Mouse (Mus musculus) heart, embryonic 12.5 days (tissue): ENCODE results near the gene Map3k14. TPM values are rescaled to one million over a fixed set of nuclear protein-coding genes. Genes with fewer than 3 reads are reported as not detected.
"Not testable (repeated sequence)": the region's sequence is repeated elsewhere in the genome, so short reads cannot be mapped to it uniquely, and the experiment has no call there.

ENCODE experiments used
- ATAC-seq: fragments of 200-750 bp; cut with Nextera tagmentation; 2 replicates; pipeline ENCODE4 v1.8.0; 2017; ENCODE audit warnings: moderate TSS enrichment, moderate library complexity; ENCODE audit not compliant: insufficient number of reproducible peaks, low FRiP score
- H3K27ac ChIP-seq: fragments of 300-500 bp; sonication (generic); 2 replicates; pipeline ENCODE4 v1.5.1; 2016; ENCODE audit warnings: mild to moderate bottlenecking, moderate library complexity; ENCODE audit not compliant: poor library complexity, severe bottlenecking
- H3K27me3 ChIP-seq: fragments of 300-500 bp; sonication (generic); replicated peaks from 2 replicates; pipeline ENCODE4 v1.6.1; 2016; ENCODE audit warnings: mild to moderate bottlenecking, moderate library complexity
- H3K36me3 ChIP-seq: fragments of 300-500 bp; sonication (generic); 2 replicates; pipeline ENCODE4 v1.6.1; 2016; ENCODE audit warnings: mild to moderate bottlenecking, moderate library complexity
- H3K4me1 ChIP-seq: fragments of 300-500 bp; sonication (generic); replicated peaks from 2 replicates; pipeline ENCODE4 v1.6.1; 2016; ENCODE audit warnings: mild to moderate bottlenecking
- H3K4me2 ChIP-seq: fragments of 300-500 bp; sonication (generic); 2 replicates; pipeline ENCODE4 v1.6.1; 2016; ENCODE audit warnings: mild to moderate bottlenecking, moderate library complexity
- H3K4me3 ChIP-seq: fragments of 300-500 bp; sonication (generic); 2 replicates; pipeline ENCODE4 v1.5.1; 2016; ENCODE audit warnings: mild to moderate bottlenecking
- H3K9ac ChIP-seq: fragments of 300-500 bp; sonication (generic); 2 replicates; pipeline ENCODE4 v1.6.1; 2016; ENCODE audit warnings: mild to moderate bottlenecking, moderate library complexity
- H3K9me3 ChIP-seq: fragments of 300-500 bp; sonication (generic); replicated peaks from 2 replicates; pipeline ENCODE4 v1.6.1; 2016; ENCODE audit warnings: mild to moderate bottlenecking, moderate library complexity
- WGBS: fragments of 180-500 bp; shearing (Covaris S2); methylation state at CpG from one replicate; pipeline ENCODE4 v1.1.7; 2016; 5-methylcytosine and 5-hydroxymethylcytosine counted together
- polyA plus RNA-seq: library from polyadenylated mRNA; unstranded; fragments of >200 nt; fragmentation: Nextera tagmentation; extraction: Ambion mirVana; gene quantifications from 2 replicates; pipeline ENCODE4 v1.2.1, GENCODE M21; 2016

The Map3k14 gene
- polyA plus RNA-seq, 1 experiment from 2014 or later: 2.0 TPM

DNA sequence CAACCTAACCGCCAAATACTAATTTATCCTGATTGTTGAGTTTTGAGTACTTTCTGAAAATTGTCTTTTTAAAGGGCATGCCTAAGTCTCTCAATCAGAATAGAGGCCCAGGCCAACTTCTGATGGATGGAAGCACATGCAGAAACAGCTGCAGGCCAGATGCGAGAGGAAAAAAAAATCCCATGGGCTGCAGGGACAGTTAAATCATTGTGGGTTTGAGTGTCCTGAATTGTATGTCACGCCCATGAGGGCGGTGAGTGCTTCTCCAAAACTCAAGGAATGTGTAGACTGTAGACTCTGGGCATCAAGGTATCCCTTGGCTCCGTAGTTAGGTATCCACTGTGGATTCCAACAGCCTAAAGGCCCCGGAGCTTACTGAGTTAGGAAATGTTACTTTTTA, 26.8 kb upstream of the Map3k14 start:
- H3K4me1 ChIP-seq: peaks cover 13% of the 10 kb centered on the region
- no peak overlapping the region for H3K4me2 ChIP-seq
- no peak overlapping the region for H3K27ac ChIP-seq
- H3K9ac ChIP-seq: no peak overlapping the region
- no peak for ATAC-seq
- no peaks in the 10 kb centered on the region for H3K9me3 ChIP-seq
- H3K36me3 ChIP-seq: no peaks in the 10 kb centered on the region
- no peaks in the 10 kb centered on the region for H3K27me3 ChIP-seq
- H3K4me3 ChIP-seq: no peak overlapping the region
- 82% methylated on average over 6 of the region's 6 CpGs for WGBS

DNA sequence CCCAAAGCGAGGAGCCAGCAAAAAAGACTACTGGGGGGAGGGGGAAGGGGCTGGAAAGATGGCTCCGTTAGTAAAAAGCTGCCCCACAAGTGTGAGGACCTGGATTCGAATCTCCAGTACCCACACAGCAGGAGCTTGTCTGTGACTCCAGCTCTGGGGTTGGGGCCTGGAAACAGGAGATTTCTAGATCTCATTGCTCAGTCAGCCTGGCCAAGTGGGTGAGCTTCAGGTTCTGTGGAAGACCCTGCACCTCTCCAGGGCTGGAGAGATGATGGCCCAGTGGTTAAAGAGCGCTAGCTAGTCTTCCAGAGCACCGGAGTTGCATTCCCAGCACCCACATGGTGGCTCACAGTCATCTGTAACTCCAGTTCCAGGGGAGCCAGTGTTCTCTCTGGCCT, 25.6 kb upstream of the Map3k14 start:
- ATAC-seq: no peak
- Histone ChIP-seq H3K27me3 (no peaks in the 10 kb centered on the region), H3K4me1 (peaks cover 13% of the 10 kb centered on the region), H3K27ac (no peak overlapping the region), H3K9ac (no peak overlapping the region), H3K9me3 (no peaks in the 10 kb centered on the region), H3K4me2 (no peak overlapping the region), H3K36me3 (no peaks in the 10 kb centered on the region), H3K4me3 (no peak overlapping the region)
- WGBS: 73% methylated on average over 5 of the region's 5 CpGs

DNA sequence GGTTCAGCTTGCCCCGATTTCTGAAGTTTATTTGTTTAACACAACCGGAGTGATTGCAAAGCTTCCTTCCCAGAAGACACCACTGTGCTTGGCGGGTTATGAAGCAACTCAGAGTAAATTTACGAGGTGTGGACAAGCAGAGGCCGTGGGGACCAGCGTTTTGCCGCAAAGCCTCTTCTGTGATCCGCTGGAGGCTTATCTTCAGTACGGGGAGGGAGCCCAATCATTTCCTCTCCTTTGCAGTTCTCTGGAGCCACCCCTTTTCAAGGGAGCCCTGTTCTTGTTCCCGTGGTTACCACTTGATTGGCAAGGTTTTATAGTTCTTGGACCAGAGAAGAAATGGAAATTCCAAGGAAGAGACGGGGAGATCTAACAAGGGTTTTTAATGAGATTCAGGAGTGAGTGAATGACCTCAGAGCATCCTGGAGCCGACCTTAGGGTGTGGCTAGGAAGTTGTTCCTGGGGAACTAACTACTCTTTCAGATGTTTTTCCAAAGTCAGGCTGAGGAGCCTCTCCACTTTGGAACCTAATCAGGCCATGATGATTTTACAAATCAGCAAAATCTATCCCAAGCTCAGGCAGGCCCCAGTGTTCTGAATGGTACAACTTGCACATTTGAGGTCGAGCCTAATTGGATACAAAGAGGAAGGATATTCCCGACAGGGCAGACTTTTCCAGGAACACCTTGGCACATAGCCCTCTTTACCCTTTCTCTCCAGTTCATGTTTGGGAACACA, 25.0 kb upstream of the Map3k14 start:
- Histone ChIP-seq H3K9me3 (no peaks in the 10 kb centered on the region), H3K4me3 (no peak overlapping the region), H3K9ac (no peak overlapping the region), H3K4me1 (peaks cover 13% of the 10 kb centered on the region), H3K27ac (0 out of 2 replicates have a peak overlapping the region, but pooled peaks have one; percentile 17), H3K4me2 (no peak overlapping the region), H3K27me3 (no peaks in the 10 kb centered on the region), H3K36me3 (no peaks in the 10 kb centered on the region)
- 14% methylated on average over 14 of the region's 14 CpGs for WGBS
- ATAC-seq: no peak

- not testable (repeated sequence) for ATAC-seq, H3K9ac ChIP-seq, H3K4me3 ChIP-seq, H3K27ac ChIP-seq, H3K27me3 ChIP-seq, H3K36me3 ChIP-seq, H3K9me3 ChIP-seq, H3K4me2 ChIP-seq
- peaks cover 21% of the 10 kb centered on the region for H3K4me1 ChIP-seq
- WGBS: 78% methylated on average over 7 of the region's 7 CpGs
These were observed 23.6 kb upstream of the Map3k14 start for GRCm38 (mm10) chr11:103290841-103291240.

- H3K27me3 ChIP-seq: no peaks in the 10 kb centered on the region
- peaks cover 27% of the 10 kb centered on the region for H3K4me1 ChIP-seq
- no peak overlapping the region for H3K4me2 ChIP-seq
- no peaks in the 10 kb centered on the region for H3K9me3 ChIP-seq
- no peak overlapping the region for H3K9ac ChIP-seq
- WGBS: 56% methylated on average over 16 of the region's 16 CpGs
- no peaks in the 10 kb centered on the region for H3K36me3 ChIP-seq
- H3K4me3 ChIP-seq: no peak overlapping the region
- no peak overlapping the region for H3K27ac ChIP-seq
- ATAC-seq: no peak
These were observed 21.2 kb upstream of the Map3k14 start for GRCm38 (mm10) chr11:103288291-103288963.

- H3K4me2 ChIP-seq: no peak overlapping the region
- peaks cover 17% of the 10 kb centered on the region for H3K4me1 ChIP-seq
- no peak overlapping the region for H3K27ac ChIP-seq
- H3K9ac ChIP-seq: no peak overlapping the region
- H3K27me3 ChIP-seq: no peaks in the 10 kb centered on the region
- H3K4me3 ChIP-seq: no peak overlapping the region
- WGBS: 91% methylated on average over 5 of the region's 5 CpGs
- no peak for ATAC-seq
- H3K9me3 ChIP-seq: no peaks in the 10 kb centered on the region
- H3K36me3 ChIP-seq: no peaks in the 10 kb centered on the region
These were observed 19.6 kb upstream of the Map3k14 start for GRCm38 (mm10) chr11:103286910-103287309.

DNA sequence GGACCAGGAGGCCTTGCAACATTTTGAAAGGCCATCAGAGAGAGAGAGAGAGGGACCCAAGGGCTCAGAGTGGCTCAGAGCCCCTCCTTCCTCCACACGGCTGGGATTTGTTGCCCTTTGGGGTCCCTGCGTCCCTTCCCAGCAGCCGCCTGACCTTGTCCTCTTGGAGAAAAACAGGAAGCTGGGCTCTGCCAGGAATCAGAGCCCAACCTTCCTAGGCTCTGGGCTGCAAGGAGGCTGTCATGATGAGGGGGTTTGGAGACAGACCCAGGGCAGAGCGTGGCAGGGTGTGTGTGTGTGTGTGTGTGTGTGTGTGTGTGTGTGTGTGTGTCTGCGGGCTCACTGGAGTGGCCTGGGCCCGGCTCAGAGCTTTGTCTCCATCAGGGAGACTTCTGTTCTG, 18.7 kb upstream of the Map3k14 start:
- H3K27ac ChIP-seq: peak overlapping the region; percentile 36; the same call in 1 of the 2 replicates
- H3K36me3 ChIP-seq: no peaks in the 10 kb centered on the region
- H3K4me2 ChIP-seq: no peak overlapping the region
- no peaks in the 10 kb centered on the region for H3K9me3 ChIP-seq
- H3K4me3 ChIP-seq: no peak overlapping the region
- no peaks in the 10 kb centered on the region for H3K27me3 ChIP-seq
- H3K9ac ChIP-seq: no peak overlapping the region
- peak; percentile 66; the same call in 1 of the 2 replicates for ATAC-seq
- peaks cover 14% of the 10 kb centered on the region for H3K4me1 ChIP-seq
- 16% methylated on average over 6 of the region's 6 CpGs for WGBS

DNA sequence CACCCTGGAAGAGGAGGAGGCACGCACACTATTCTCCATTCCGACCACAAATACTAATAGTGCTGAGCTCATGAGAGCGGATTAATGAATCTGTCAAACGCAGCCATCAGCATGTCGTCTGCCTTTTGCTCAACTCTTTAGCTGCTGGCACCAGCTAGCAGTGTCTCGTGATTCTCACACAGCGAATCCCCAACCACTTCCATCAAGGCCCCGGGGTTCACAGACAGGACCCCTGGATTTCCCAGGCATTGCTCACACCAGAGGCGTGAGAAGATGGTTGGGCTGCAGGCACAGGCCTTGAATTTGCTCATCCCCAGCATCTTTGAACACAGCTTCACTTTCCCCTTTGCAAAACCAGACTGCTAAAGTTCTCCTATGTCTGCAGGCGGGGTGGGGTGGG, 18.0 kb upstream of the Map3k14 start:
- no peak for ATAC-seq
- Histone ChIP-seq H3K4me3 (no peak overlapping the region), H3K36me3 (no peaks in the 10 kb centered on the region), H3K9ac (no peak overlapping the region), H3K27ac (peak overlapping the region; percentile 36; the same call in 1 of the 2 replicates), H3K27me3 (no peaks in the 10 kb centered on the region), H3K9me3 (no peaks in the 10 kb centered on the region), H3K4me2 (no peak overlapping the region), H3K4me1 (peaks cover 14% of the 10 kb centered on the region)
- 84% methylated on average over 10 of the region's 10 CpGs for WGBS

- Histone ChIP-seq H3K9me3 (peaks cover 6% of the 10 kb centered on the region; the same call in 1 of the 2 replicates), H3K27me3 (no peaks in the 10 kb centered on the region), H3K4me2 (no peak overlapping the region), H3K36me3 (no peaks in the 10 kb centered on the region), H3K27ac (no peak overlapping the region), H3K9ac (no peak overlapping the region), H3K4me3 (no peak overlapping the region), H3K4me1 (peaks cover 14% of the 10 kb centered on the region)
- no peak for ATAC-seq
- WGBS: 45% methylated on average over 7 of the region's 7 CpGs
These were observed 14.5 kb upstream of the Map3k14 start for GRCm38 (mm10) chr11:103281784-103282183.

DNA sequence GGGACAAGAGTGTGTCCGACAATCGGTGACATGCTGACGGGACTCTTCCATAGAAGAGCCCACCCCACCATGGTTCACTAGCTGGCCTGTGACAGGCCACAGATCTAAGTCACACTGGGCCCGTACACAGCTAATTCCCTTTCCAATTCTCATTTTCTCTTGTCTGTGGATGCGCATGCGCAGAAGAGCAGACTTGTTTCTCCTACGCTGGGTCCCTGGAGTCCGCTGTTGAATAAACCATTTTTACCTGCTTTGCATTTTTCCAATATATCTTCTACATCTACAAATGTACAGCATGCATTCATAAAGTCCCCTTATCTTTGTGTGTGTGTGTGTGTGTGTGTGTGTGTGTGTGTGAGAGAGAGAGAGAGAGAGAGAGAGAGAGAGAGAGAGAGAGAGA, 9.2 kb upstream of the Map3k14 start:
- Histone ChIP-seq H3K27ac (no peak overlapping the region), H3K36me3 (no peaks in the 10 kb centered on the region), H3K4me2 (no peak overlapping the region), H3K4me1 (no peaks in the 10 kb centered on the region), H3K9me3 (peaks cover 6% of the 10 kb centered on the region; the same call in 1 of the 2 replicates), H3K9ac (no peak overlapping the region), H3K4me3 (no peak overlapping the region), H3K27me3 (no peaks in the 10 kb centered on the region)
- no peak for ATAC-seq
- WGBS: 87% methylated on average over 8 of the region's 8 CpGs

DNA sequence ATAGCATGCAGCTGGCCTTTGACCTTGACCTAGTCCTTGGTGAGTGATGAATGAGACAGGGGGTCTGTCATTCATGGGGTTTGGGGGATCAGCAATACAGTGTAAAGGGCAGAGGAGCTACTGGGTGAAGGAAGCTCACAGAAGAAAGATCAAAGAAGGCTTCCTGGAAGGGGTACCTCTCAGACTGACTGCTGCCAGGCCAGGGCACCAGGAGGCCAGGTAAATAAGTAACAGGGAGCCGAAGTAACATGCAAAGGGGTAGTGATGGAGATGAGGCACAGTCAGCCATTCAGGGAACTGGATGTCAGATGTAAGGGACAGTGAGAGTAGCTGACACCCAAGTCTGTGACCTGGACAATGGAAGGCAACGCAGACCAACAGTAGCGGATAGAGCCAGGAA, 5.6 kb upstream of the Map3k14 start:
- no peak overlapping the region for H3K4me2 ChIP-seq
- peaks cover 6% of the 10 kb centered on the region; the same call in 1 of the 2 replicates for H3K4me1 ChIP-seq
- 93% methylated on average over 3 of the region's 3 CpGs for WGBS
- no peak overlapping the region for H3K9ac ChIP-seq
- no peaks in the 10 kb centered on the region for H3K36me3 ChIP-seq
- H3K9me3 ChIP-seq: peaks cover 3% of the 10 kb centered on the region; the same call in 1 of the 2 replicates
- no peak for ATAC-seq
- no peaks in the 10 kb centered on the region for H3K27me3 ChIP-seq
- H3K4me3 ChIP-seq: no peak overlapping the region
- no peak overlapping the region for H3K27ac ChIP-seq
